Mouse (Mus musculus) R1 (cell line): ENCODE results near the gene Cntn5.

Source experiments
- DNase-seq: peaks from one replicate; pipeline ENCODE4 v3.0.0-alpha.2; 2018; ENCODE audit warnings: low read depth, low spot score

The Cntn5 gene

DNA sequence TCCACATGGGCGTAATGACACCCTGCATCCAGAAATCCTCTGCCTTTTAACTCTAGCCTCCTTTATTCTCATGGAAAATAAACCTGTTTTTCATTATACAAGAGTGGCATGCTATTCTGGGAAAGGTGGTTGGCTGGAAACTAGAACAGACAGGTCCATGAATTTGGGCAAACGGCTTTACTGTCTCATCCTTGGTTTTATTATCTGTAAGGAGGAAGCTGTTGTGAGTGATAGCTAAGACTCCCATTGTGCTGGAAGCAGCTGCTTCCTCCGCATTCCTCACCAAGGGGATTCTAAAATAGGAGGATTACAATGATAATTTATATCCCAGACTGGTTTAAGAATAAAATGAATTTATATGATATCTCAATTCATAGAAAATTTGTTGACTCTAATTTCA is 955.2 kb downstream of the Cntn5 start:
- DNase-seq: no peak

DNA sequence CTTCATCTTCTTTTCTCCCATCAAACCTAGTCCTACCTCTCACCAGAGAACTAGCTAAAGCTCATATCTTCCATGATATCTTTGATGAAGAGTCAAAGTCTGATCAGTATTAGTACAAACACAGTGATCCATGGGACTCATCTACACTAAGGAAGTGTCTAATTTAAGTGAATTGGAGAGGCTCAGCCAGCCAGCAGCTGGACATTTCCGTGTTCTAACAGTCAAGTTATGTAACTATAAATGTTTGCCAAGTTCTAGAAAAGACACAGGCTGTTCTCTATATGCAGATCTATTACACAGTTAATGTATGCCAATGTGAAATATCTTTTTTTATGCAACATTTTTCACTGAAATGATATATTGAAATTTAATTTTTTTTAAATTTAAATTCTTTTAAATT is 959.7 kb downstream of the Cntn5 start:
- no peak for DNase-seq

DNA sequence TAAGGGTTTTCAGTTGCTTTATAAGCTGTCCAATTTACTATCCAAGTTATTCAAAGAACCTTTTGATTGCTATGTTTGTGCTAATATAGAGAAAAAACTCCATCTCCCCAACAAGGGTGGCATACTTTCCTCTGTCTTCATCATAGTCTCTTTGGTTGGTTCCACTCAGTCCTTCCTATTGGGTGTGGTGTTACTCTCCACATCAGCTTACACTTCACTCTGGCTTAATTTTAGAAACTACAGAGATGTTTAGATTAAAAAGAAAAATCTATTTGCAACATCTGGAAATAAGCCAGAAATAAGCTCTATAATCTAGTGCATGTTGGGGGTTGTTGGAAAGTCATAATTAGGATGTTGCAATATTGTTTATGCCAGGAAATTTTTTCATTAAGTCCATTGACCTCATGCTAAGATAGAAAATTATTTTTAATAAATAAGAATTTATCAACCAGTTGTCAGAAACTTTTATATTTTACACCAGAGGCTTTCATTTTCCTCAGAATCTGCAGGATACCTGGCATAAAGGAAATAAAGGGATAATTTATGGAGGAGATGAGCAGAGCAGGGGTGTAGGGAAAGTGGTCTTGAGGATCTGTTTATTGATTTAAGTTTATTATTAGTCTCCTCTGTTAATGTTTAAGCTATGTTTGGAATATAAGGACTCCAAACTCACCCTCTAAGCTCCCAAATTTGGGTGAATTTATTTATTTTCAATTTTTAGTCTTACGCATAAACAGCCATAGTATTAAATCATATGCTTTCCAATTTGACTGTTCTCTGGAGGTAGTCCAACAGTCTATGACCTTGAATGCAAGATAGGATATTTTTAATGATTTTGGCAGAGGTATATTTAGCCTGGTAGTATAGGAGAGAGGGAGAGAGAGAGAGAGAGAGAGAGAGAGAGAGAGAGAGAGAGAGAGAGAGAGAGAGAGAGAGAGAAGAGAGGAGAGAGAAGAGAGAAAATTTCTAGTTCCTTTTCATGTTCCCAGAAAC is 966.8 kb downstream of the Cntn5 start:
- DNase-seq: no peak

DNA sequence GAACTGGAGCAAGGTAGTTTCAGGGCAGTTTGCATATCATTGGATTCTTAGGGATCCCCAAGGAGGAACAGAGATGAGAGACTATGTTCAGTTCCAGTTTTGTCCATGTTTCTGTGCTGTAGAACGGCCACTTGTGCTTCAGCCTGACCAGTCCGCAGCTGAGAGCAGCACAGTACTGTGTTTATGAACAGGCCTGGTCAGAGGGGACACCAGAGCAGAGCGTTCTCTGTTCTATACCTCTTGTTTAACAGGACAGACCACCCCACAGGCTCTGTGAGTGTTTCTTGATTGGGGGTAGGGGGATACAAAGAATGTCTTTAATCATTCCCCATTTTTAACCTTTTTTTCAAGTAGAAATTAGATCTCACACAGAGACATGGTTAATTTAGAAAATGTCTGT is 984.0 kb downstream of the Cntn5 start:
- DNase-seq: peak; percentile 11

DNA sequence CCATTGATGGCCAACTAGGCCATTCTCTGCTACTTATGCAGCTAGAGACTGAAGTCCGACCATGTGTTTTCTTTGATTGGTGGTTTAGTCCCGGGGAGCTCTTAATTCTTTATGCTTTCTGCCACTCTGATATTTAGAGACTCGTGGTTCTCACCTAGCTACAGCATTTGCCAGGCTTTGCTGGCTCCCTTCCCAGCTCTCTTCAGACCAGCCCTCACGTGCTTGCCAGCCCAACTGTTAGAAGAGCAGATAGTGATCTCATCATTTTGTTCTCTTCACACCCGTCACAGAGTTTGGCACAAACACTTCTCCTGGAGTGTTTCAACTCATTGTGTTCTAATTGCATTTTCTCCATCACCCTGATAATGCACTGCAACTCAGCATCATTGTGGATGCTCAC is 1005.5 kb downstream of the Cntn5 start:
- DNase-seq: no peak

DNA sequence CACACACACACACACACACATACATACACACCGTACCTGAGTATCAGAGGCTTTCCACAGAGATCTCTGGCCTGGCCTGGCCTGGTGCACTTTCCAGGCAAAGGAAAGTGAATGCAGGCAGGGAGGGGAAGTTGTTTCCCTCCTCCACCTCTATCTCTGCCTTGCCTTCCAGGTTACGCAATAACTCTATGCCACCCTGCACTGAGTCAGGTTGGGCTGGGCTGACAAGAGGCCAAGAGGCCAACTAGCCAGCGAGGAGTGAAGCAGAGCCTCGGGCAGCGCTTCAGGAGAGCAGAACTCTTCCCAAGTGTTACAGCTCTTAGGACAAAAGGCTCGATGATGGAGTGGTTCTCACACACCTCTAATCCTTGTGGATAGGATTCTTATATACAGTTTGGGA is 1018.4 kb downstream of the Cntn5 start:
- no peak for DNase-seq

DNA sequence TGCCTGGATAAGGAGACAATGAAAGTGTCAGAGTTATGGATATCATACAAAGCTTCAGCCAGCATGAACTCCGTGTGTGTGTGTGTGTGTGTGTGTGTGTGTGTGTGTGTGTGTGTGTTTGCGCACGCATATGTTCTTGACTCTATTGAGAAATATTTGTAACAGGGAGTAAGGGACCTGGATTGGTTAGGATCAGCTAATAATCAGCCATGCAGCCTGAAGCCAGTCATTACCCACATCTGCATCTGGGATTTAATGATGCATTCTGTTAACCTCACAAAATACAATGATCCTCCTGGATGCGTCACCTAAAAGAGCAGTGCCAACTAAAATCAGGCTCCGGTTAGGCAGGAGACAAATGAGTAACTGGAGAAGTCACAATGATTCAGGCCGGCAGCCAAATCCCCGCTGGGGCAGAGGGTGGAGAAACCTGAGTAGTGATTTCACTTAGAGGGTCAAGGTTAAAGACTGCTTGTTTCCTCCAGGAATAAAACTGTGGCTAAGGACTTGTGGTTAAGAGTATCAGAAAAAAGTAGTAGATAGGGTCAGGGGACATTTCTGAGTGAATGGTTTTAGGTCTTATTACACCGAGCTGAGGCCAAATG is 1021.7 kb downstream of the Cntn5 start:
- peak; percentile 14 for DNase-seq

DNA sequence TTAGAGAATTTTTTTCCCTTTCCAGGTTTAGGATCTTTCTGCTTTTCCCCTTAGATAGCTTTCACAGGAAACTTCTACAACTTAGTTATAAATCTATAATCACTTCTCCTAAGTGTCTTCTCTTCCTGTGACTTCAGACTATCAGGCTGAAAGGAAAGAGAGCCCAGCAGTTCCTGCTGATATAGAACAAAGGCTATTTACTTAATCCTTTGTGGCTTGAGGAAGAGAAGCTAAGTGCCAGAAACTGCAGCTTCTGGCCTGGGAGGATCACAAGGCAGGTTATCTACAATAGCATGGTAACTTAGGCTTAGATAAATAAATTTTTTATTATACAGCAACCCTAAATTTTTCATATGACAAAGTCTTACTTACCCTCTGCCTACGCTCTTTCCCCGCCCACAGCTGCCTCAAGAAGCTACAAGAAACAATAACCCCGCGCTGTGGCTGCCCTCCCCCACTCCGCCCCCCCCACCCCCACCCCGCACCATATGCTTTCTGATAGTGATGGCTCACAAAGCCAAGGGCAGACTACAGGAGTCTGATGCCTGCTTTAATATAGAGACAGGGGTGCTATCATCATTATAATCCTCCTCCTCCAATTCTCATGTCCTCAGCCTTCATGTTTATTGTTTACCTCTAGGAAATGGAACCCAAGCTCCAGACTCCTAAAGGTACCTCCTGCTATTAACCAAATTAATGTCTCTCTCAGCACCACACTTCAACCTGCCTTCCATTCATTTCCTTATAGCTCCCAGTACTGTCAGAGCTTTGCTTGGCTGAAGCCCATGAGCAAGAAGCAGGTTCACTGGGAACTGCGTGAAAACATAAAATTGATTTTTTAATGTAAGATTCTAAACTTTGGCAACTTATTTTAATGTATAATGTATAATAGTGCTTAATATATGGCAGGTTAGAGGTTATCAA is 1032.2 kb downstream of the Cntn5 start:
- peak; percentile 20 for DNase-seq

DNA sequence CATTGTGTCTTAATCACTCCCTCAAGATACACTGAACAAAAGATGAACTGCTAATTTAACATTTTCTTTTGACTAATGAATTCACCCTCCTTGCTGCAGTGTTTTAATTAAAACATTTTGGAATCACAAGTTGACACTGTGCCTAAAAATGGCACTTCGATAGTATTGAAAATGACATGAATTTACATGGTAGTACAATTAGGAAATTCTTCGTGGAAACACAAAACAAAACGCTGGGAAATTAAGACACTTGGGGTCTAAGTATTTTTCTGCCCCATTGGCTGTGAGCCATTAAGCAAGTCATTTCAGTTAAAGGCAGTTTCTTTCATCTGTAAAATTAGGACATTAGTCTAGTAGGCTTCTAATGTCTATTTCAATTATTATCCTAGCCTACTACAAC is 1043.9 kb downstream of the Cntn5 start:
- no peak for DNase-seq

DNA sequence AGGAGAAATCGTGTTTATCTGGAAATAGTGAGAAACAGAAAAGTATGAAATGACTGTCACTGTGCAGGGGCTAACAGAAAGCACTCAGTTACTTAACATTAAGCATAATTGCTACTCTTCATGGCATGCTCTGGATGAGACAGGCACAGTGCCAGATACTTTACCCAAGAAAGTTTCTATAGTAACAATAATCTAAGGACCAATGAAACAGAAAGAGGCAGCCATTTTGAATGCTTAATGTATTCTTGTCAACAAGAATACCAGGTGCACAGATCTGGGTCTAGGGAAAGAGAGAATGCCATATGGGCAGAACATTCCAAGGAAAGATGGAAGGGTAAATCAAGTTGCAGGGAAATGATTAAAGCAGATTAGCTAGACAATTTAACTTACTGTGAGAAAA is 1045.3 kb downstream of the Cntn5 start:
- no peak for DNase-seq

DNA sequence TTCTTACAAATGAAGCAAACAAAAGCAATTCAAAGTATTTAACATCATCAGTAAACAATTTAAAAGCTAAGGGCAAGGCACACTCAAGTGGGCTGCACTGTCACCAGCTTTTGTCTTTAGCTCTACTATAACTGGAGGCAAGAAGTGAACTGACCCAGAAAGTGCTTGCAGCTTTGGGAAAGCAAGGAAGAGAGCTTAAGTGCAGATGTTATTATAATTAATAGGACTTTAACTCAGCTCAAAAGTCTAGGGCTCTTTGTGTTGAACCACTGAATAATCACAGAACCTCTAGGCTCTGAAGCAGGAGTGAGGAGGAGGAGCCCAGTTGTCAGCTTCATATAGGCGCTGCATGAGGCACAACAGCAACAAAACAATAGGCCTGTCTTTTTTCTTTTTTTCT is 1049.8 kb downstream of the Cntn5 start:
- DNase-seq: no peak

DNA sequence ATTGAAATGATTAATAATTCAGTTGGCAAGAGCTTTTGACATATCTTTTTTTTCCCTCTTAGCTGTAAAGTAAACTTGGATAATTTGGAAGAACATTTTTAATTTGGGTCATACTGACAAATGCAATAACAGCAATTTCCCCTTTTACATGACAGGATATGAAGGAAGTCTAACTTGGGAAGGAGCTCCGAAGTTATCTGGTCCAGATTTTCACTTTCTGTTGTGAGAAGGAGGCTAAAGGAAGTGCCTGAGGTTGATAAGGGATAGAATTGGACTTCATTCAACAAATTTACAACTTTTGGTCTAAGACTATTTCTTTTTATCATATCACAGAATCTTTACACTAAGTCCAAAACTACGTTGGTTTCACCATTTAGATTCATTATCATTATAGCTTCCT is 1074.3 kb downstream of the Cntn5 start:
- DNase-seq: no peak

DNA sequence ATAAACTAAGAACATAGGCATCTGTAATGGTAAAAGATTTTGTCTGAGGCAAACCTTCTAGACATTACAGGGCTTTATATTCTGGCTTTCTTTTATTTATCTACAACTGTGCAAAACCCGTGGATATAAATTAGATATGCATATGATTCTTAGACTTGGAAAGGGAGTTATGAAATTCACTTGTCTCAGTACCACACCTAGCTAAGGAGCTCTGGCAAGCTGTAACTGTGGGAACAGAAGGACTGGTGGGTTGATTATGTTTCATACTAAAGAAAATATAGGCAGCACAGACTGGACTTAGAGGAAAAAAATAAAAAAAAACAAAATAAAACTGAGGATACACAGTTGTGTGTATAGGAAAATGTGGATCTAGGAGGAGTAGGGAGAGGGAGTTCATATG is 1084.6 kb downstream of the Cntn5 start:
- DNase-seq: no peak

DNA sequence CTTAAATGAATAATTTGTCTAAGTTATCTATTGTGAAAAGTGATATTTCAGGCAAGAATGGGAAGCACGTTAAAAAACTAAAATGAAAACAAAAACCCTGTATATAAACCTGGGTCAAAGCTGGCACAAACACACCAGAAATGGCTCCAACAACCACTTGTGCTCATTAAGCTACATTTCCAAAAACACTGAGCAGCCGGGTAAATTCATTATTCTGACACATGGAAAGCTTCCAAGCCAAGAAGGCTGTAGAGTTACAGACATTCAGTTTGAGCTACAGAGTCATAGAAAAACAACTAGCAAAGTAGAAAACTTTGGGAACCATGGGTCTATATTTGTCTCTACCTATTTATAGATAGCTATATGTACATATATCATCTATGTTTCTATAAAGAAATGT is 1087.1 kb downstream of the Cntn5 start:
- no peak for DNase-seq

DNA sequence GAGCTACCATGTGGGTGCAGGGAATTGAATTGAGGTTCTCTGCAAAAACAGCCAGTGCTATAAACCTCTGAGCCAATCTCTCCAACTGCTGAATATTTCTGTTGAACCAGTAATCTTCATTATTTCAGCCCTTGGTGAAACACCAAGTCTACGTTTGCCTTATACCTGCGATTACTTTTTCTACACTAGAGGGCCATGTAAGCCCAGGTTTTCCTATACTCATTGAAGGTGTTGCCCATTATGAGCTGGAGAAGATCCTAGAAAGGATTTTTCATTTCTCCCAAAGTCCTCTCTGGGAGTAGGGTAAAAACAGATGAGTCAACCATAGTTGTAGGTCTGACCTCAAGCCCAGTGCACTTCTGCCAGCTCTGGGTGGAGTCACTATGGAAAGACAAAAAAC is 1105.0 kb downstream of the Cntn5 start:
- DNase-seq: no peak

DNA sequence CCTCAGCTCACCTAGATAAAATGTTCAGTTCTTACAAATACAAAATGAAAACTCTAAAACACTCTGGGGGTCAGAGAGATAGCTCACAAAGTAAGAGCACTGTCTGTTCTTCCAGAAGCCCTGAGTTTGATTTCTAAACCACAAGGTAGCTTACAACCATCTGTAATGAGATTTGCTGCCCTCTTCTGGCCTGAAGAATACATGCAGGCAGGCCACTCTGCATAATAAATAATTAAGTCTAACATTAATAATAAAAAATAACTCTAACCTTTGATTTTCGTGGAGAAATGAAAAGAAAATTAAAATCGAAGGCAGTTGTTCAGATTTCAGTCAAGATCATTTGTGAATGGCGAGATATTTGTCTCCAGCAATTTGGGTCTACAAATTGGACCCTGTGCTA is 1120.9 kb downstream of the Cntn5 start:
- DNase-seq: peak; percentile 15

DNA sequence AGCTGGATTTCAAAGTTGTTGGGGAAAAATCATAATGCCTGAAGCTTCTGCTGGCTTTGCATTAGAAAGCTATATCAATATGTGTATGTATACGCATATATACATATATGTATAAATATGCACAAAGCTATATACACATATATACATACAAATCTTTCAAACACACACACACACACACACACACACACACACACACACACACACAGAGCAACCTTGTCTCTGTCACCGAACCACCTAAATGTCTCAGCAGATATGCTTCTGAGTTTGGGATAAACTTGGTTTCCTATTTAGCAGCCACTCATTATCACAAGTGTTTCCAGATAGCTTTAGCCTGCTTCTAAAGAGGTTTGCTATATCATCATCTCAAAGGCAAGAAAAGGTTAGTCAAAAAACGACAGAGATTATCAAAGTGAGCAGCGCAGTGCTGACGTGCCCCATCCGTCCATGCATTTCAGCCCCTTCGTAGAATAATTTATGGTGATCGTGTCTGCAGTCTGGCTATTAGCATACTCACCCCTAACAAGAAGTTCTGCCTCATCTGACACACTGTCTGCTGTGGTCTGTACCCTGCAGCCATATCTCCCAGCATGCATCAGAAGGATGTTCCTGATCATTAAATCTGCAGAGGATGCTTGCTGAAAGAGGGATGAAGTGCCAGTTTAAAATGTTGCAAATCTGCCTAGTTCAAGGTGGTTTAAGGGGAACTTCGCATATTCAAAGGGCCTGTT is 1123.3 kb downstream of the Cntn5 start:
- no peak for DNase-seq

DNA sequence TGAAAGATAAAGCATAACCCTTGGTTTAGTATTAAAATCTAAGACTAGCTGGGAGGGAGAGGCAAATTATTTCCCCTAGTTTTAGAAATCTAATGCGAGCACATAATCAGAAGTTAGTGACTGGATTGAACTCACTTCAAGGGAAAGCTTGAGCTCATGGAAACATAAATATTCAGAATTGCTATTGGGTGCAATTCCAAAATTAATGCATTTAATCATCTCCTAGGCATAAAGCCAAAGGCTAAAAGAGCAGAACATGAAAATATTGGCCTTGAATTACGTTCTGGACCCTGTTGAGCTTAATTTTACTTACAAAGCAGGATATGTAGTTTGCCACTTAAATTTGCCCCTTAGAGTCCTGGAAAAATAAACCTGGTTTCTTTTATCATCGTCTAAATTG is 1124.9 kb downstream of the Cntn5 start:
- DNase-seq: no peak

DNA sequence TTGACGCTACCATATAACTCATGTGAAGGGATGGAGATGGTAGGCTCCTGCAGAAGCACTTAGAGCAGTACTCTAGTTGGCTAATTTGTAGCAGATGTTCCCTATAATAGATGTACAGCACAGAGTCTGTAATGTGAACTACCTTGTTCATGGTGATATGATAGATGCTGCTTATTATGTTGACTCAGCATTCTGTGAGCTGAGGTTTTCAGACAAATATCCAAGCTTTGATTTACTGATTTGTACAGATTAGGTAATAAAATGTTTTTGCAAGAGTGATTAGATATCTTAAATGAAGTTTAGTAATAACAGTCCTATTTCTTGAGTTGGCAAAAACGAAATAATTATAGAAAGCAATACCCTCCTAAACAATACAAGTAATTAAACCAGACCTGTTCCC is 1133.8 kb downstream of the Cntn5 start:
- DNase-seq: no peak

DNA sequence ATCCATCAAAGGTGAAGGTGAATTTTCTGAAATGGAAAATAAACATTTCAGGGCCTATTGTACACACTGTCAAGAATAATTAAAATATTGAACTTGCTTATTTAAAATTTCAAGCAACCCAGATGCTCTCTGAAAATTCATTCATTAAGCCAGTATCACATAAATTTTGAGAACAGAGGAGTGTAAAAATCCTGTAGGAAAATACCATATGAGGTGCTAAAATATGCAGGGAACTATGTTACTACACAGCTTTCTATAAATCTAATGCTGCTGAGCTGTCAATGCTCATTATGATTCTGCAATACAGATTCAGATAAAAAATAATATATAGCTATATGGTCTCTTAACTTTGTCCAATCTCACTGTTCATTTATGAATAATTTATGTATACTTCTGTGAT is 1134.9 kb downstream of the Cntn5 start:
- DNase-seq: no peak

DNA sequence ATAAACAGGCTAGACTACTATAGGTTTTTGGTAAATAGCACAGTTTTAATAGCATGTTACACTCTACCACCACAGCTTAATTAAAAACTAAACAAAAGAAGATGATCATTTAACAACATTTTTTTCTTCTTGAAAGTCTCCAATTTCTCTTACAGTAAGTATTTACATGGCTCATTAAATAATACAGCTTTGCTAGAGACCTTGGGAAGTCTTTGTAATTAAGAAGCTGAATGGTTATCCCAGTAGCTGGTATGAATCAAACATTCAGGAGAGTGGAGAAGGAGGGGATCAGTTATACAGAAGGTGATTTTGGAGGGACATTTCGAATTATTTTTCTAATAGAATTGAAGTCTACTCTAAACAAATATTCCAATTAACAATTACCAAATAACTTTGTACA is 1186.4 kb downstream of the Cntn5 start:
- no peak for DNase-seq
